In the genomic region with DNA sequence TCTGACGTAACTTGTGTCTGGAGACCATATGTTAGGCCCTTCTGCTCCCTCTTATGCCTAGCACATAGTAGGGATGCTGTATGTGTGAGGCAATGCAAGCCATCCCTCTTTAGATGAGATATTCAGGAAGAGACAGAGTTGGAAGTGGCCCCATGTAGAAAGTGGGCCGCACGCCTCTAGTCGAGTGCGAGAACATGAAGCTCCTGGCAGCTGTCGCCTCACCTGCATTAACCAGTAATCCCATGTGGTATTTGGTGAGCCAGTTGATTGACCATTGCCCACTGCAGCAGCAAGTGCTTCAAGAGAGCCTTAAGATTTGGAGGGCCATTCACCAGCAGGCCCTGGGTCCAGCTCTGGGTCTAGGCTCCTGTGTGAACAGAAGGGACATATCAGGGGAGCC, we compare ENCODE assay signal across 15 mouse cellular contexts.
DNase-seq lines count a peak whose midpoint lies in the region; ATAC-seq and TF ChIP-seq lines count a peak whose summit lies in the region.
"Had no signal": no experiment of that assay in that cellular context is flagged by ENCODE, and none has a peak within 500 bp of the region (broad histone marks: within the 10 kb centered on the region; RNA-seq: fewer than 3 reads in every experiment).

No protein-coding gene starts in this region.

- peaks cover 28% of the 10 kb centered on the region for H3K4me1 ChIP-seq in heart, embryonic 11.5 days (ENCODE audit: control insufficient read depth, insufficient read depth, low read length)
- H3K4me1 ChIP-seq in heart, embryonic 15.5 days (replicated peaks), result peaks cover 59% of the 10 kb centered on the region
- H3K4me1 ChIP-seq in stomach, postnatal 0 days (replicated peaks; ENCODE audit: control insufficient read depth, insufficient read depth), result no peaks in the 10 kb centered on the region

- intact Hi-C loops in heart, postnatal 10 days (cut with DNase I), result loop anchor here (2.0 kb wide), 1 partner anchor 21 kb away; no protein-coding TSS in a partner anchor
- intact Hi-C loops in heart, postnatal 25 days (cut with DNase I), result no loop called here

- H3K27me3 ChIP-seq in heart, embryonic 11.5 days (ENCODE audit: control insufficient read depth, insufficient read depth, low read length), result no peaks in the 10 kb centered on the region
- H3K27me3 ChIP-seq in heart, embryonic 15.5 days, result no peaks in the 10 kb centered on the region
- no peaks in the 10 kb centered on the region for H3K27me3 ChIP-seq in stomach, postnatal 0 days (ENCODE audit: control insufficient read depth, insufficient read depth, low read length)

- no peak for TF ChIP-seq CTCF in layer of hippocampus, adult 2 months (conservative IDR thresholded peaks at IDR 0.05)
- no peak for TF ChIP-seq CTCF in stomach, postnatal 0 days (IDR thresholded peaks at IDR 0.05; ENCODE audit: low read depth)

- H3K27ac ChIP-seq in heart, embryonic 11.5 days (ENCODE audit: low read depth, low read length), result peak overlapping the region; percentile 75
- H3K27ac ChIP-seq in heart, embryonic 15.5 days, result peak overlapping the region; percentile 91
- H3K27ac ChIP-seq in layer of hippocampus, adult 2 months, result peak overlapping the region; percentile 40; the same call in 1 of the 2 replicates
- H3K27ac ChIP-seq in stomach, postnatal 0 days (replicated peaks), result no peak overlapping the region
- H3K27ac ChIP-seq: hindbrain, embryonic 14.5 days had no signal

- DNase-seq in heart, postnatal 10 days, result no peak
- DNase-seq in heart, postnatal 25 days (ENCODE audit: low spot score), result no peak
- no peak for DNase-seq in layer of hippocampus, adult 2 months (ENCODE audit: low spot score in 2 of 2)
- no peak for DNase-seq in layer of hippocampus, adult 11-12 months (ENCODE audit: low spot score)
- no peak for DNase-seq in stomach, postnatal 0 days (ENCODE audit: low spot score)
- DNase-seq: adrenal gland, adult 8-10 months; adrenal gland, postnatal 36 days; gastrocnemius, postnatal 36 days; kidney, adult 2 months had no signal

- H3K9me3 ChIP-seq in heart, embryonic 11.5 days (replicated peaks; ENCODE audit: control insufficient read depth, low read length), result no peaks in the 10 kb centered on the region
- H3K9me3 ChIP-seq in heart, embryonic 15.5 days (replicated peaks), result no peaks in the 10 kb centered on the region
- no peaks in the 10 kb centered on the region for H3K9me3 ChIP-seq in stomach, postnatal 0 days (ENCODE audit: control insufficient read depth, low read length)
- H3K9me3 ChIP-seq: embryonic facial prominence, embryonic 10.5 days had no signal

- WGBS in heart, embryonic 11.5 days (ENCODE audit: insufficient replicate concordance), result 91% methylated on average over 6 of the region's 6 CpGs
- 88% methylated on average over 6 of the region's 6 CpGs for WGBS in heart, embryonic 15.5 days
- 91% methylated on average over 6 of the region's 6 CpGs for WGBS in stomach, postnatal 0 days

- no peak overlapping the region for H3K4me2 ChIP-seq in heart, embryonic 11.5 days
- no peak overlapping the region for H3K4me2 ChIP-seq in heart, embryonic 15.5 days
- H3K4me2 ChIP-seq in stomach, postnatal 0 days (replicated peaks; ENCODE audit: low read depth), result no peak overlapping the region
- H3K4me2 ChIP-seq: hindbrain, embryonic 14.5 days had no signal

- no peak for ATAC-seq in heart, embryonic 11.5 days (replicated peaks; ENCODE audit: insufficient number of reproducible peaks, low FRiP score, low TSS enrichment)
- ATAC-seq in heart, embryonic 15.5 days (replicated peaks; ENCODE audit: insufficient number of reproducible peaks, insufficient read depth, low FRiP score, low read depth), result no peak
- no peak for ATAC-seq in stomach, postnatal 0 days (ENCODE audit: low FRiP score, low TSS enrichment)
- ATAC-seq: forebrain, embryonic 14.5 days; intestine, embryonic 16.5 days had no signal

- no peak overlapping the region for H3K9ac ChIP-seq in heart, embryonic 11.5 days (ENCODE audit: low read depth, low read length)
- no peak overlapping the region for H3K9ac ChIP-seq in heart, embryonic 15.5 days
- no peak overlapping the region for H3K9ac ChIP-seq in stomach, postnatal 0 days (ENCODE audit: low read length)
- H3K9ac ChIP-seq: hindbrain, embryonic 14.5 days had no signal

- H3K36me3 ChIP-seq in heart, embryonic 11.5 days (ENCODE audit: control insufficient read depth, insufficient read depth, low read length), result no peaks in the 10 kb centered on the region
- H3K36me3 ChIP-seq in heart, embryonic 15.5 days, result no peaks in the 10 kb centered on the region
- H3K36me3 ChIP-seq in stomach, postnatal 0 days (ENCODE audit: control insufficient read depth, insufficient read depth, low read length), result no peaks in the 10 kb centered on the region
- H3K36me3 ChIP-seq: embryonic facial prominence, embryonic 10.5 days had no signal

- TF ChIP-seq EP300 in stomach, postnatal 0 days (optimal IDR thresholded peaks at IDR 0.05), result no peak

- H3K4me3 ChIP-seq in heart, embryonic 11.5 days (ENCODE audit: low read depth, low read length), result no peak overlapping the region
- no peak overlapping the region for H3K4me3 ChIP-seq in heart, embryonic 15.5 days
- H3K4me3 ChIP-seq in layer of hippocampus, adult 2 months, result no peak overlapping the region
- no peak overlapping the region for H3K4me3 ChIP-seq in stomach, postnatal 0 days (ENCODE audit: low read depth, low read length)
- H3K4me3 ChIP-seq: embryonic facial prominence, embryonic 10.5 days had no signal
